Mouse (Mus musculus) kidney, adult 8-10 months (tissue): Measurements from ENCODE around the gene Adamts16.
"Not testable (repeated sequence)": the region's sequence is repeated elsewhere in the genome, so short reads cannot be mapped to it uniquely, and the experiment has no call there.

Experiments
- DNase-seq, 2 experiments: peaks; one replicate each; pipeline ENCODE4 v3.0.0; 2022

Adamts16 gene

DNA sequence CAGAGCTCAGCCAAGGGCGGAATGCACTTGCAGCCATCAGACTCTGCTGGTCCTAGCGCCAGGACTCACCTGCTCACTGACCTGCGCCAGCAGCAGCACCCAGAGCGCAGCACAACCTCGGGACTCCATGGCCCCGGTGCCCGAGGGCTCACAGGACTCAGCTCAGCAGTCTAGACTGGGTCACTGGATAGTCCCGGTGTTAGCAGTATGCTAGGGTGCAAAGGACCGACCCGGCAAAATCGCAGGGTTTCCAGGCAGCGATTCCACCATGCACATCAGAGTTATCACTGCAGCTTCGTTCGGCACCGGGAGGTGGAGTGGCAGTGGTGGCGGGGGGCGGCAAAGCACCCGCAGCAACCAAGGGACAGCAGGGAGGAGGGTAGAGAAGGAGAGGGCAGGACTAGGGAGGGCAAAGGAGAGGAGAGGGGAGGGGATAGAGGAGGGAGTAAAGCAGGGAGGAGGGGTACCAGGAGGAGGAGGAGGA lies at the start of gene Adamts16:
Gene Adamts16 (minus strand): TSS at position 391 of the 484 bp plus-strand sequence.
- DNase-seq, result no peak

GRCm38 (mm10) chr13:70887136-70887535 lies 45.5 kb upstream of the Adamts16 start:
- no peak for DNase-seq

DNA sequence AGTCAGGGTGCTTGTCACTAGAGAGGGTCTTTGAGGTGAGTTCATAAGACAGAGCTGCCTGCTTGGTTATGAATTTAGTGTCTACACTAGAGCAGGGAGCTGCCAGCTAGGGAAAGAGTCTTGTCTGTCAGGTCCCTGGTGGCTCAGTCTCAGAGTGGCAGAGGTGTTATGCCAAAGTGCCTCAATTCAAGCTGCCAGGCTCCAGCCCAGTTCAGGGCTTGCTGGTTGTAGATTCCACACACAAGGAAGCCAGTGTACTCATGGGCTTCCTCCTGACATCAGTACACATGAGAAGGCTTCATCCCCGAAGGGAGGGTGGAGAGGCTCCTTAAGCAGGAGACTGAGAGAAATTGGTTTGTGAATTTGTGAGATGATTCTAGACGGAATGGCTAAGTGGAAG lies 43.4 kb upstream of the Adamts16 start:
- no peak for DNase-seq

DNA sequence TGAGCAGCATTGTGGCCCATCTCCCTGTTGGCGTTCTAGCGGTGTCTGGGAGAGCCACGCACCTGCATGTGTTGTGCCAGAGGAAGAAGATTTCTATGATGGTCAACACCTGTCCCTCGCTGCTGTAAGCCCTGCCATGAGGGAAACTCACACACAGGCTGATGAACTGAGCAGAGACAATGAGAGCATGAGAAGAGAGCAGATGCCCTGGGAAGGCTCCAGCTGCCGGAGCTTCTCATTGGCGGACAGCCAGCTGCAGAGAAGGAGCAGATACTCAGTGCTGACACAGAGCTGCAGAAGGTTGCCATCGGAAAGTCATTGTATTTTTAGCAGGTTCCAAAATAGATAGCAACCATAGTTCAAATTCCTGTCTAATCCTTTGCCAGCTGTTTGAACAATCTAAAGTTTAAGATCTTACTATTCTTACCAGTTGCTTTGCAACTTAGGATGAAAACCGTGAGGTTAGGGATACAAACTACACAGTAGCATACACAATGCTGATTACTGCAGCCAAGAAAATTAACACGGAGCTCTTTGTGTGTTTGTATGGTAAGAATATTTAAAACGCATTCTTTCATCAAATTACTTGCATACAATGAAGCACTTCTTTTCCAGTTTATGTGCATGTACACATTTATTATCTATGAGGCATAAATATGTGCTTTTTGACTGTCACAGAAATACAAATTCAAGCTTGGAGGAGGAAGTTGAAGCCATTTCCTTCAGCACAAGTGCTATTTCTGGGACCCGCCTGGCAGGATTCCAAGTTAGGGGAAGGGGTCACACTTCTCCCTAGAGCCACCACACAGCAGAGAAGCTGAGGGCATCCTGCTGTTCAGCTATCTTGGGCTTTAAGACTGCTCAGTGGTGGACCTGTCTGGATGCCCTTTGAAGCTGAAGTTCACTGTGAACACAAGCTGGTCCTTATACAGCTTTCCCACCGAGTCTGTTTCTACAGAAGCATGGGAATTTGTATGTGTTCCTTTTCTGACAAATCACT lies 42.6 kb upstream of the Adamts16 start:
- no peak for DNase-seq

DNA sequence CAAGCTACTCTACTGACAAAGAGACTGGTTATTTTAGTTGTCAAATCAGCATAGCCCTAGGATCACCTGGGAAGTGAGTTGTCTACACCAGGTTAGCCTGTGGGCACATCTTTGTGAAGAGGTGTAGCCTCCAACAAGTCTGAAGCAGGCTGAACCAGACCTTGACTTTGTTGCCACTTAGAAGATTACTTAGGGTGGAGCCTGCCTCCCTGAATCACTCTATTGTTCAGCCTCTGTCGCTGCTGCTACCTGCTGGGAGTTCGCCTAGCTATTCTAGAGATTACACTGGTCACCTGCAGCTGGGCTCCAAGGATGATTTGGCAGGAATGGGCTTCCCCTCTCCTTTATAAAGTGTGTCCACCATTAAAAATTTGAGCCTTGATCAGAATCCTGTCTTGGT lies 38.4 kb upstream of the Adamts16 start:
- not testable (repeated sequence) for DNase-seq

- no peak for DNase-seq
Measured at GRCm38 (mm10) chr13:70877550-70877913, 35.9 kb upstream of the Adamts16 start.

GRCm38 (mm10) chr13:70876648-70877549 lies 35.3 kb upstream of the Adamts16 start:
- DNase-seq, result no peak

DNA sequence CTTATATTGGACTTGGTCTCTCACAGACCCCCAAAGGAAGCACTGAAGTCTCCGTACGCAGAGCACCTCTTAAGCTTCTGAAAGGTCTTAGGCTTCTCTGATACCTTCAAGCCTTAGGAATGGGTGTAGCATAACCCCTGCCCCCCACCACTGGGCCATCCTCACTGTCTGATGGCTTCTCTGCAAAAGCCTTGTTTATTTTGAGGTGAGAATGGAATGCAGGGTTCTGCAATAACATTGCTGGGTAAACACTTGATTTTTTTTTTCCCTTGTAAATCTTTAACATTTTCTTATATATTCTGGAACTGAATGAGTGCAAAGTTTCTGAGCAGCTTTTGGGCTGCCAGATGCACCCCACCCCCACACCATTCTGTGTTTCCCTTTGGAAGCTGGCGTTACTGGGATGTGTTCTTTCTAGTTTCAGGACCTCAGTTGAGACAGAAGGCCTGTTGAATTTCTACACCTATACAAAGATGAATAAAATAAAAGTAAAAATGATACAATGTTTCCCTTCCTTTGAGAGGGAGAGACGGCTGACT lies 33.9 kb upstream of the Adamts16 start:
- no peak for DNase-seq

GRCm38 (mm10) chr13:70874741-70875140 lies 33.1 kb upstream of the Adamts16 start:
- DNase-seq, result no peak

DNA sequence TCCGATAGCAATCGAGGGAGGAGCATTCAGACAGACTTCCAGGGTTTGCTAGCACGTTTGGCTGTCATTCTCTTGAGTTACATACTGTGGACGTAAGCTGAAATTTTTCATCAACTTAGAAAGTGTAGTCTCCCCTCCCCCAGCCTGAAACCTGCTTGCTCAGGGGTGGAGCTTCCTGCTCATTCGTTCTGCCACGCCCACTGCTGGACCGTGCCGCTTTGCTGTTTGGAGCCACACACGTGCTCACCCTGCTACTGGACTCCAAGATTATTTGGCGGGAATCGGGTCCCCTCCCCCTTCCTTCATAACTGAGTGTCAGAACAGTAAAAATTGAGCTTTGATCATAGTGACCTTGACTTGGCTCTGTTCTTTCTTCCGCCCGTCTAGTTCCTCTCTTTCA lies 32.2 kb upstream of the Adamts16 start:
- peak; percentile 24 to 27 for DNase-seq

DNA sequence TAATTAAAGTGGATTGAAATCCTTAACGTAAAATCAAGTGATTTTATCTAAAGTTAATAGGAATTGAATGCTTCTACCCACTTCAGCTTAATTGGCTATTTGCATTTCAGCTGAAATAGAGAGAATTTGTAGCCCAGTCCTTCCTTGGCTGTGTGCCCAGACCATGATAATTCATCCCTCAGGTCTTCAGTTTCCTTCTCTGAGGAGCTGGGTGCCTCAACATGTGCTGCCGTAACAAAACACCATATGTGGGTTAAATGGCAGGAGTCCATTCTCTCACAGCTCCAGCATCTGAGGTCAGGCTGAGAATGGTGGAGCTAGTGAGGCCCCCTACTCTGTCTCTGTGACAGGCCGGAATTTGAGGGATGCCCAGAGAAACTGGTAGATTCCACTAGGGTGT lies 29.4 kb upstream of the Adamts16 start:
- no peak for DNase-seq

- DNase-seq, result peak; percentile 25 to 76
Measured at GRCm38 (mm10) chr13:70866971-70867625, 25.5 kb upstream of the Adamts16 start.

- no peak for DNase-seq
Measured at GRCm38 (mm10) chr13:70865867-70866266, 24.3 kb upstream of the Adamts16 start.

- no peak for DNase-seq
Measured at GRCm38 (mm10) chr13:70862162-70862908, 20.7 kb upstream of the Adamts16 start.

DNA sequence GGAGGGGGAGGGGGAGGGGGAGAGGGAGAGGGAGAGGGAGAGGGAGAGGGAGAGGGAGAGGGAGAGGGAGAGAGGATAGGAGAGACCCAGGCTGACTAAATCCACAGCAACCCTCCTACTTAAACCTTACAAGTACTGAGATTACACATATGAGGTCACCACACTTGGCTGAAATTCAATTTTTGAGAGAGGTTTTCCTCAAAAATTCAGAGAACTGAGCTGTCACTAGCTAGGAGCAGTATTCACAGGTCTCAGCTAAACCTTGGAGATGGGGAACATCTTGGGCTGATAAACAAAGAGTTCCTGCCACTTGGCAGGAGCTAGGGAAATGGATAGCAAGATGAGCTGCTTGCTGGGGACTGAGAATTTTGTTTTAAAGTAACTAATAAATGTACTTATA lies 12.0 kb upstream of the Adamts16 start:
- no peak for DNase-seq

DNA sequence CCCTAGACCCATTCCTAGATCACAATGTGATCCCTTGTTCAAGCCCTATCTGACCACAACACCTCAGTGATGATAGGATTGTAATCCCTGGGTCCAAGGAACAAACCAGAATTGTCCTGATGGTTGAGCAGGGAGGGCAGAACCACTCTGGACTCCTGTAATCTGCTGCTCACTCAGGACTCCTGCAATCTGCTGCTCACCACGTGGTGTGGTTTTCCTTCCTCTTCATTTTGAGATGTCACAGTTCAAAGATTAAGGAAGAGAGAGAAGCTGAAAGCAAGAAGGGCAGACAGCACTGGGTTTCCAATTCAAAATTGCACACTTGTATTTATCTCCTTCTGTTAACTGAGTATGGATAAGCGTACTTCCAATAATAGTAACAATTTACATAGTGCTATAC lies 5.3 kb upstream of the Adamts16 start:
- no peak for DNase-seq

GRCm38 (mm10) chr13:70845526-70845925 lies 3.9 kb upstream of the Adamts16 start:
- peak; percentile 49 to 54 for DNase-seq

DNA sequence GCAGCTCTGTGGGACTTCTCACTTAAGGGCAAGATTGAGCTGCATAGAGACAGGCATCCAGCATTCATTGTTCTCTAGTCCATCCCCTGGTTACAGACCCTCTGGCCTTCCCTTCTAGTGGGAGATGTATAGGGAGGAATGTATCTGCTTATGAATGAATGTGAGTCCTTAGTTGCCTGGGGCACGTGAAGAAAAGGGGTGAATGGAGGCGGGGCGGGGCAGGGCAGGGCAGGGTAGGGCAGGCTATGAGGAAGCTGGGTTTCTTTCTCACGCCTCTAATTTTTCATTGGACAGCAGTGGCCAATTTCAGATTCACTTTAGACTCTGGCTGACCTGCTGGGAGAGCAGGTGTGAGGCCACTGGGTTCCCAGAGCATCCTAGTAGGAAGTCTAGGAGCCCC lies 515 bp upstream of the Adamts16 start:
- no peak for DNase-seq

GRCm38 (mm10) chr13:70840161-70840560 lies 1.4 kb downstream of the Adamts16 start:
- peak; percentile 39 to 72 for DNase-seq

DNA sequence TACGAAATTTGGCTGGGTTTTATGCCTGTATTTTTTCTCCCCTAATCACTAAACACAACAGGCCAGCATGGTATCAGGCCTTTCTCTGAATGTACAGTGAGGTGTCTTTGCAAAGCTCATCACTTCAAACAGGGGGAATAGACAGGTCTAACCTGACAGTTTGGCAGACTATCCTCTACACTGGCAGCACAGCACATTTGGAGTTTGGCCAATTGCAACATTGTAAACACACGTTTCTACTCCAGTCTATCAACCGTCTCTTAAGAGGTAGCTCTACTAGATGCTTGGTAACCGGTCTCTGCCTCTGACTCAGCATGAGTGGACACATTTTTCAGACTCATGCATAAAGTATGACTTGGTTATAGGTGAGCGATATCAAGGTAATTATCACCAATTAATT lies 4.0 kb downstream of the Adamts16 start:
- DNase-seq, result no peak

DNA sequence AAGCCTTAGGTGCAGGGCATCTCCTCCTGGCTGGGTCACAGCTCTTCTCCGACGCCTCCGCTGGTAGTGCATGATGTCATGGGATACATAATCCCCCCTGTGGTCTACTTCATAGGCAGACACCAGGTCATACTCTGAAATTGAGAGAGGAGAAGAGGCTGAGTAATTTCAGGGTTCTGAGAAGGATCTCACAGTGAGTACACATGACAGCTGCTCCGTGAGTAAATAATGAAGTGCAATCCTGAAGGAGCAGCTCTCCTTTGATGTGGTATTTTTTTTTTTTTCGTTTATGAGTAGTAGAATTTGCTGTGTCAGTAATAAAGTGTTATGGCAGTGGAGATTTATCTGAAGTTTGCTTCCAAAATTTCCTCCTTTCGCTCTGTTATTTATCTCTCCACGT lies 5.4 kb downstream of the Adamts16 start:
- no peak for DNase-seq
